Mouse (Mus musculus) liver, embryonic 15.5 days (tissue): ENCODE data around the gene Ube4b. TPM values are rescaled to one million over a fixed set of nuclear protein-coding genes. Genes with fewer than 3 reads are reported as not detected.
"Not testable (repeated sequence)": the region's sequence is repeated elsewhere in the genome, so short reads cannot be mapped to it uniquely, and the experiment has no call there.

Experiments
- ATAC-seq: fragments of 200-750 bp; cut with Nextera tagmentation; 2 replicates; pipeline ENCODE4 v1.8.0; 2017; ENCODE audit warnings: moderate number of reproducible peaks, mild to moderate bottlenecking, moderate library complexity; ENCODE audit not compliant: insufficient read depth
- H3K27ac ChIP-seq: fragments of 300-500 bp; sonication (generic); replicated peaks from 2 replicates; pipeline ENCODE4 v1.5.1; 2015; ENCODE audit warnings: mild to moderate bottlenecking, inconsistent platforms
- H3K27me3 ChIP-seq: fragments of 300-500 bp; sonication (generic); 2 replicates; pipeline ENCODE4 v1.6.1; 2015; ENCODE audit warnings: mild to moderate bottlenecking, inconsistent platforms
- H3K36me3 ChIP-seq: fragments of 300-500 bp; sonication (generic); replicated peaks from 2 replicates; pipeline ENCODE4 v1.6.1; 2015; ENCODE audit warnings: moderate library complexity, mild to moderate bottlenecking, inconsistent platforms
- H3K4me1 ChIP-seq: fragments of 300-500 bp; sonication (generic); replicated peaks from 2 replicates; pipeline ENCODE4 v1.6.1; 2015; ENCODE audit warnings: inconsistent platforms
- H3K4me2 ChIP-seq: fragments of 300-500 bp; sonication (generic); 2 replicates; pipeline ENCODE4 v1.6.1; 2015; ENCODE audit warnings: moderate library complexity, mild to moderate bottlenecking, inconsistent platforms
- H3K4me3 ChIP-seq: fragments of 300-500 bp; sonication (generic); replicated peaks from 2 replicates; pipeline ENCODE4 v1.5.1; 2015; ENCODE audit warnings: mild to moderate bottlenecking, inconsistent platforms
- H3K9ac ChIP-seq: fragments of 300-500 bp; sonication (generic); 2 replicates; pipeline ENCODE4 v1.6.1; 2015; ENCODE audit warnings: moderate library complexity, mild to moderate bottlenecking, inconsistent platforms
- H3K9me3 ChIP-seq: fragments of 300-500 bp; sonication (generic); replicated peaks from 2 replicates; pipeline ENCODE4 v1.6.1; 2016; ENCODE audit warnings: inconsistent platforms
- whole genome bisulfite sequencing: fragments of 180-500 bp; shearing (Covaris S2); methylation state at CpG from one replicate; pipeline ENCODE4 v1.1.7; 2015; ENCODE audit warnings: mixed read lengths; ENCODE audit not compliant: insufficient replicate concordance; 5-methylcytosine and 5-hydroxymethylcytosine counted together
- polyA plus RNA-seq: library from polyadenylated mRNA; unstranded; fragments of >200 nt; fragmentation: Nextera tagmentation; extraction: Ambion mirVana; gene quantifications from 2 replicates; pipeline ENCODE4 v1.2.1, GENCODE M21; 2015

Gene Ube4b
- polyA plus RNA-seq, 1 experiment from 2014 or later = 10.2 TPM

- WGBS = 64% methylated on average over 1 of the region's 1 CpGs
These were observed 5.3 kb upstream of the Ube4b start for GRCm38 (mm10) chr4:149431887-149432286.

GRCm38 (mm10) chr4:149429592-149429991, 3.0 kb upstream of the Ube4b start:
- Histone ChIP-seq H3K4me3 (no peak overlapping the region), H3K4me1 (peaks cover 14% of the 10 kb centered on the region), H3K27me3 (no peaks in the 10 kb centered on the region), H3K36me3 (no peaks in the 10 kb centered on the region), H3K9ac (no peak overlapping the region), H3K4me2 (no peak overlapping the region), H3K27ac (no peak overlapping the region), H3K9me3 (no peaks in the 10 kb centered on the region)
- no peak for ATAC-seq
- 50% methylated on average over 5 of the region's 5 CpGs for WGBS

More at GRCm38 (mm10) chr4:149431887-149432286, 5.3 kb upstream of the Ube4b start:
- H3K9me3 ChIP-seq, H3K4me2 ChIP-seq, H3K36me3 ChIP-seq, H3K27me3 ChIP-seq, H3K4me1 ChIP-seq, H3K9ac ChIP-seq, H3K4me3 ChIP-seq, ATAC-seq, H3K27ac ChIP-seq: not testable (repeated sequence)

GRCm38 (mm10) chr4:149425801-149426292, 702 bp downstream of the Ube4b start:
- Histone ChIP-seq H3K4me3 (peak overlapping the region; percentile 89), H3K4me1 (peaks cover 19% of the 10 kb centered on the region), H3K27me3 (no peaks in the 10 kb centered on the region), H3K36me3 (0 out of 2 replicates have a peak, but pooled peaks cover 2% of the 10 kb centered on the region), H3K9ac (peak overlapping the region; percentile 90), H3K4me2 (peak overlapping the region; percentile 86), H3K27ac (peak overlapping the region; percentile 93), H3K9me3 (no peaks in the 10 kb centered on the region)
- under 1% methylated on average over 35 of the region's 35 CpGs for WGBS
- ATAC-seq = peak; percentile 67

- peak overlapping the region; percentile 26; the same call in 1 of the 2 replicates for H3K9ac ChIP-seq
- peaks cover 19% of the 10 kb centered on the region for H3K4me1 ChIP-seq
- H3K36me3 ChIP-seq = 0 out of 2 replicates have a peak, but pooled peaks cover 2% of the 10 kb centered on the region
- peak overlapping the region; percentile 86 for H3K4me2 ChIP-seq
- 8% methylated on average over 9 of the region's 9 CpGs for WGBS
- H3K9me3 ChIP-seq = no peaks in the 10 kb centered on the region
- no peak for ATAC-seq
- peak overlapping the region; percentile 89 for H3K4me3 ChIP-seq
- H3K27me3 ChIP-seq = no peaks in the 10 kb centered on the region
- H3K27ac ChIP-seq = no peak overlapping the region
These were observed 1.8 kb downstream of the Ube4b start for GRCm38 (mm10) chr4:149424755-149425154.

GRCm38 (mm10) chr4:149417854-149418365, 8.6 kb downstream of the Ube4b start:
- H3K9me3 ChIP-seq = no peaks in the 10 kb centered on the region
- 73% methylated on average over 5 of the region's 5 CpGs for WGBS
- peaks cover 31% of the 10 kb centered on the region for H3K4me1 ChIP-seq
- H3K4me2 ChIP-seq = no peak overlapping the region
- no peaks in the 10 kb centered on the region for H3K27me3 ChIP-seq
- no peak overlapping the region for H3K9ac ChIP-seq
- no peak overlapping the region for H3K4me3 ChIP-seq
- H3K27ac ChIP-seq = no peak overlapping the region
- ATAC-seq = no peak
- H3K36me3 ChIP-seq = peaks cover 4% of the 10 kb centered on the region; the same call in 1 of the 2 replicates

GRCm38 (mm10) chr4:149416986-149417385, 9.6 kb downstream of the Ube4b start:
- peaks cover 30% of the 10 kb centered on the region for H3K4me1 ChIP-seq
- no peak overlapping the region for H3K4me2 ChIP-seq
- H3K4me3 ChIP-seq = no peak overlapping the region
- H3K36me3 ChIP-seq = peaks cover 8% of the 10 kb centered on the region; the same call in 1 of the 2 replicates
- H3K9me3 ChIP-seq = no peaks in the 10 kb centered on the region
- 55% methylated on average over 2 of the region's 2 CpGs for WGBS
- H3K9ac ChIP-seq = no peak overlapping the region
- no peaks in the 10 kb centered on the region for H3K27me3 ChIP-seq
- ATAC-seq = no peak
- no peak overlapping the region for H3K27ac ChIP-seq

- H3K9ac ChIP-seq = no peak overlapping the region
- H3K9me3 ChIP-seq = no peaks in the 10 kb centered on the region
- no peak for ATAC-seq
- H3K36me3 ChIP-seq = peaks cover 12% of the 10 kb centered on the region; the same call in 1 of the 2 replicates
- peaks cover 30% of the 10 kb centered on the region for H3K4me1 ChIP-seq
- no peak overlapping the region for H3K4me2 ChIP-seq
- 53% methylated on average over 10 of the region's 10 CpGs for WGBS
- H3K27me3 ChIP-seq = no peaks in the 10 kb centered on the region
- no peak overlapping the region for H3K4me3 ChIP-seq
- H3K27ac ChIP-seq = no peak overlapping the region
These were observed 10.1 kb downstream of the Ube4b start for GRCm38 (mm10) chr4:149416417-149416816.

GRCm38 (mm10) chr4:149415651-149416169, 10.8 kb downstream of the Ube4b start:
- no peak overlapping the region for H3K4me2 ChIP-seq
- H3K9me3 ChIP-seq = no peaks in the 10 kb centered on the region
- H3K9ac ChIP-seq = no peak overlapping the region
- peaks cover 14% of the 10 kb centered on the region; the same call in 1 of the 2 replicates for H3K36me3 ChIP-seq
- ATAC-seq = no peak
- H3K4me3 ChIP-seq = no peak overlapping the region
- H3K27me3 ChIP-seq = no peaks in the 10 kb centered on the region
- 51% methylated on average over 13 of the region's 13 CpGs for WGBS
- no peak overlapping the region for H3K27ac ChIP-seq
- peaks cover 30% of the 10 kb centered on the region for H3K4me1 ChIP-seq

GRCm38 (mm10) chr4:149414259-149414658, 12.3 kb downstream of the Ube4b start:
- 84% methylated on average over 3 of the region's 3 CpGs for WGBS
- no peak overlapping the region for H3K9ac ChIP-seq

GRCm38 (mm10) chr4:149409759-149410158, 16.8 kb downstream of the Ube4b start:
- no peaks in the 10 kb centered on the region for H3K9me3 ChIP-seq
- peaks cover 14% of the 10 kb centered on the region; the same call in 1 of the 2 replicates for H3K36me3 ChIP-seq
- no peak overlapping the region for H3K4me2 ChIP-seq
- H3K9ac ChIP-seq = no peak overlapping the region
- no peaks in the 10 kb centered on the region for H3K27me3 ChIP-seq
- H3K4me1 ChIP-seq = peaks cover 30% of the 10 kb centered on the region
- 74% methylated on average over 4 of the region's 4 CpGs for WGBS
- no peak overlapping the region for H3K27ac ChIP-seq
- no peak for ATAC-seq
- H3K4me3 ChIP-seq = no peak overlapping the region

More at GRCm38 (mm10) chr4:149414259-149414658, 12.3 kb downstream of the Ube4b start:
- Histone ChIP-seq H3K4me3 (no peak overlapping the region), H3K36me3 (peaks cover 14% of the 10 kb centered on the region; the same call in 1 of the 2 replicates), H3K9me3 (no peaks in the 10 kb centered on the region), H3K4me2 (no peak overlapping the region), H3K27me3 (no peaks in the 10 kb centered on the region), H3K27ac (no peak overlapping the region), H3K4me1 (peaks cover 27% of the 10 kb centered on the region)
- ATAC-seq = no peak

GRCm38 (mm10) chr4:149408331-149408730, 18.2 kb downstream of the Ube4b start:
- H3K27me3 ChIP-seq = no peaks in the 10 kb centered on the region
- H3K36me3 ChIP-seq = peaks cover 14% of the 10 kb centered on the region; the same call in 1 of the 2 replicates
- H3K27ac ChIP-seq = no peak overlapping the region
- no peak overlapping the region for H3K4me2 ChIP-seq
- peak; percentile 70 for ATAC-seq
- 34% methylated on average over 6 of the region's 6 CpGs for WGBS
- no peak overlapping the region for H3K4me3 ChIP-seq
- no peak overlapping the region for H3K9ac ChIP-seq
- peaks cover 45% of the 10 kb centered on the region for H3K4me1 ChIP-seq
- H3K9me3 ChIP-seq = no peaks in the 10 kb centered on the region
